Mouse (Mus musculus): ENCODE measurements around the gene Ankrd33b.

DNA sequence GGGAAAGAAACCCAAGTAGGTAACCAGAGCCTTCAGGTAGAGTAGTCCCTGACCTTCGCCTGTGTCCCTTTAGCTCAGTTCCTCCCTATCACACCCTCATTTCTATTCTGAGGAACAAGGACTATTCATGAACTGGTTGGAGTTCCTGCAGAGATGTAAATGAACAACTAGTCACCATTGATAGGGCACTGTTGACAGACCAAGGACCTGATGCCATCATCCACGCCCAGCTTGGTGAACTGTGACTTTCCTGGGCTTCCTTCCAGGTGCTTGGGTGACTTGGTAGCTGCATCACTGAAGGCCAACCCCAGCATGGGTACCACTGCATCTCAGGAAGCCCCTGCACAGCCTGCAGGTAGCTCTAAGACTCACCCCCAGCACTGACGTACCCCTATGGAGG is 85.2 kb downstream of the Ankrd33b start:
- TF ChIP-seq EP300 (IDR thresholded peaks at IDR 0.05; ENCODE audit: low read depth) (no peak), CTCF (IDR thresholded peaks at IDR 0.05; ENCODE audit: low read depth) (no peak)

All from heart, postnatal 0 days (tissue).